ENCODE assay signal across 8 mouse cellular contexts in genomic region chr6:93445124-93445523, GRCm38 (mm10).
DNase-seq lines count a peak whose midpoint lies in the region; ATAC-seq and TF ChIP-seq lines count a peak whose summit lies in the region.

No protein-coding gene starts in this region.

- TF ChIP-seq POLR2A in cortical plate, adult 2 months (IDR thresholded peaks at IDR 0.05; ENCODE audit: extremely low read depth, insufficient read depth, low read length), result no peak

- no peak overlapping the region for H3K4me3 ChIP-seq in cortical plate, adult 2 months (ENCODE audit: insufficient read depth, low read length)
- peak overlapping the region; percentile 4; the same call in 1 of the 2 replicates for H3K4me3 ChIP-seq in lung, embryonic 15.5 days

- WGBS in lung, embryonic 15.5 days, result 53% methylated on average over 5 of the region's 5 CpGs

- no peaks in the 10 kb centered on the region for H3K27me3 ChIP-seq in lung, embryonic 15.5 days

- no peak overlapping the region for H3K9ac ChIP-seq in lung, embryonic 15.5 days

- no peak overlapping the region for H3K27ac ChIP-seq in cortical plate, adult 2 months (ENCODE audit: insufficient read depth, low read length)
- H3K27ac ChIP-seq in lung, embryonic 15.5 days, result peak overlapping the region; percentile 55

- peak; percentile 20; the same call in 1 of the 2 replicates for TF ChIP-seq CTCF in cortical plate, adult 2 months (IDR thresholded peaks at IDR 0.05; ENCODE audit: extremely low read depth, insufficient read depth, low read length)

- no peaks in the 10 kb centered on the region for H3K9me3 ChIP-seq in lung, embryonic 15.5 days

- H3K4me2 ChIP-seq in lung, embryonic 15.5 days, result peak overlapping the region; percentile 36

- H3K36me3 ChIP-seq in lung, embryonic 15.5 days, result no peaks in the 10 kb centered on the region

- no peak for ATAC-seq in lung, embryonic 15.5 days (ENCODE audit: borderline replicate concordance, extremely low read depth, low FRiP score, low TSS enrichment)
- ATAC-seq in CD4-positive, CD25-positive, alpha-beta regulatory T cell, adult 4 months, result no peak

- H3K4me1 ChIP-seq in cortical plate, adult 2 months (ENCODE audit: control insufficient read depth, insufficient read depth, low read length), result no peaks in the 10 kb centered on the region
- 0 out of 2 replicates have a peak, but pooled peaks cover 13% of the 10 kb centered on the region for H3K4me1 ChIP-seq in lung, embryonic 15.5 days

- peak; percentile 6 for DNase-seq in adrenal gland, adult 8-10 months
- DNase-seq in adrenal gland, postnatal 25 days, result no peak
- DNase-seq in layer of hippocampus, adult 9-10 months (ENCODE audit: low spot score), result peak; percentile 45
- DNase-seq in layer of hippocampus, postnatal 25 days (ENCODE audit: extremely low spot score in 1 of 2, low spot score in 1 of 2), result no peak
- DNase-seq in thymus, postnatal 25 days, result no peak

Comparison
In these comparisons a context has a peak if more than half of its experiments do, and no peak if none do; other contexts are left out.
1. DNase-seq: peak in adrenal gland, adult 8-10 months (single experiment) and layer of hippocampus, adult 9-10 months (single experiment); none in adrenal gland, postnatal 25 days (single experiment), layer of hippocampus, postnatal 25 days (0 of 2) and thymus, postnatal 25 days (single experiment).